Mouse (Mus musculus) left cerebral cortex, postnatal 4 days (tissue): ENCODE results near the gene Rap1b. TPM values are rescaled to one million over a fixed set of nuclear protein-coding genes. Genes with fewer than 3 reads are reported as not detected.
A peak's percentile ranks its signal among the peaks of the same experiment; 100 is the strongest.

Experiments used
- DNase-seq: peaks from one replicate; pipeline ENCODE4 v3.0.0-alpha.2; 2022
- intact Hi-C: fragments of 180-260 bp; cut with DNase I; formaldehyde crosslinking; loops from one replicate; pipeline ENCODE4 v1.15.1; 2025
- total RNA-seq, 2 experiments: library from RNA; stranded (reverse); gene quantifications; 2 replicates each; pipeline ENCODE4 v1.2.3; 2021

Gene Rap1b
- total RNA-seq, 2 experiments from 2014 or later: 98.6 to 110 TPM

GRCm38 (mm10) chr10:117824647-117825046, 21.2 kb downstream of the Rap1b start:
- intact Hi-C loops: no loop called here

GRCm38 (mm10) chr10:117824139-117824538, 21.7 kb downstream of the Rap1b start:
- no peak for DNase-seq
- intact Hi-C loops: no loop called here

More at GRCm38 (mm10) chr10:117824647-117825046, 21.2 kb downstream of the Rap1b start:
- no peak for DNase-seq

- intact Hi-C loops: no loop called here
- DNase-seq: no peak
Measured at GRCm38 (mm10) chr10:117823321-117823720, 22.5 kb downstream of the Rap1b start.

GRCm38 (mm10) chr10:117818600-117818999, 27.2 kb downstream of the Rap1b start:
- intact Hi-C loops: no loop called here
- DNase-seq: no peak

- intact Hi-C loops: no loop called here
- no peak for DNase-seq
Measured at GRCm38 (mm10) chr10:117816721-117817120, 29.1 kb downstream of the Rap1b start.

GRCm38 (mm10) chr10:117812501-117812900, 33.3 kb downstream of the Rap1b start:
- intact Hi-C loops: no loop called here

GRCm38 (mm10) chr10:117811555-117811954, 34.3 kb downstream of the Rap1b start:
- intact Hi-C loops: no loop called here
- DNase-seq: no peak

More at GRCm38 (mm10) chr10:117812501-117812900, 33.3 kb downstream of the Rap1b start:
- no peak for DNase-seq

GRCm38 (mm10) chr10:117810506-117810905, 35.3 kb downstream of the Rap1b start:
- no peak for DNase-seq
- intact Hi-C loops: no loop called here

- intact Hi-C loops: loop anchor here (10.0 kb wide), 1 partner anchor 297 kb away; no protein-coding TSS in a partner anchor
- DNase-seq: no peak
Measured at GRCm38 (mm10) chr10:117808068-117808467, 37.8 kb downstream of the Rap1b start.

GRCm38 (mm10) chr10:117805919-117806318, 39.9 kb downstream of the Rap1b start:
- intact Hi-C loops: loop anchor here (10.0 kb wide), 1 partner anchor 299 kb away; no protein-coding TSS in a partner anchor

GRCm38 (mm10) chr10:117803870-117804850, 41.7 kb downstream of the Rap1b start:
- DNase-seq: no peak
- intact Hi-C loops: loop anchor here (10.0 kb wide), 1 partner anchor 301 kb away; no protein-coding TSS in a partner anchor

More at GRCm38 (mm10) chr10:117805919-117806318, 39.9 kb downstream of the Rap1b start:
- no peak for DNase-seq

- DNase-seq: no peak
- intact Hi-C loops: loop anchor here (10.0 kb wide), 1 partner anchor 303 kb away; no protein-coding TSS in a partner anchor
Measured at GRCm38 (mm10) chr10:117801886-117802285, 43.9 kb downstream of the Rap1b start.

- no peak for DNase-seq
- intact Hi-C loops: loop anchor here (10.0 kb wide), 1 partner anchor 305 kb away; no protein-coding TSS in a partner anchor
Measured at GRCm38 (mm10) chr10:117799806-117800205, 46.0 kb downstream of the Rap1b start.

GRCm38 (mm10) chr10:117798436-117799035, 47.3 kb downstream of the Rap1b start:
- no peak for DNase-seq
- intact Hi-C loops: no loop called here

GRCm38 (mm10) chr10:117797684-117798083, 48.2 kb downstream of the Rap1b start:
- intact Hi-C loops: no loop called here
- DNase-seq: no peak

- intact Hi-C loops: no loop called here
Measured at GRCm38 (mm10) chr10:117797106-117797505, 48.7 kb downstream of the Rap1b start.

GRCm38 (mm10) chr10:117796181-117796580, 49.7 kb downstream of the Rap1b start:
- intact Hi-C loops: no loop called here
- peak; percentile 17 for DNase-seq

More at GRCm38 (mm10) chr10:117797106-117797505, 48.7 kb downstream of the Rap1b start:
- no peak for DNase-seq

- intact Hi-C loops: no loop called here
Measured at GRCm38 (mm10) chr10:117795206-117795605, 50.6 kb downstream of the Rap1b start.

GRCm38 (mm10) chr10:117793436-117794030, 52.3 kb downstream of the Rap1b start:
- DNase-seq: no peak
- intact Hi-C loops: no loop called here

More at GRCm38 (mm10) chr10:117795206-117795605, 50.6 kb downstream of the Rap1b start:
- DNase-seq: no peak
